Mouse (Mus musculus): Measurements from ENCODE around the gene Tmem208. TPM values are rescaled to one million over a fixed set of nuclear protein-coding genes. Genes with fewer than 3 reads are reported as not detected.

Tmem208 gene
- polyA plus RNA-seq, 1 experiment: 122 TPM

- Histone ChIP-seq H3K79me2 (ENCODE audit: control insufficient read depth, insufficient read depth) (peaks cover 19% of the 10 kb centered on the region), H3K4me3 (ENCODE audit: insufficient read depth, poor library complexity, severe bottlenecking) (no peak overlapping the region), H3K79me3 (ENCODE audit: low read depth) (peaks cover 5% of the 10 kb centered on the region), H3K36me3 (ENCODE audit: control insufficient read depth, insufficient read depth) (peaks cover 97% of the 10 kb centered on the region), H3K27me3 (ENCODE audit: control insufficient read depth, insufficient read depth, insufficient read length) (no peaks in the 10 kb centered on the region), H3ac (ENCODE audit: control insufficient read depth, insufficient read length, low read depth) (no peak overlapping the region)
- TF ChIP-seq MYOD1 (IDR thresholded peaks at IDR 0.05; ENCODE audit: control insufficient read depth, insufficient read length, low read depth) (no peak), USF1 (IDR thresholded peaks at IDR 0.05; ENCODE audit: low read depth) (no peak), CEBPB (IDR thresholded peaks at IDR 0.05; ENCODE audit: low read depth) (no peak), MYOG (IDR thresholded peaks at IDR 0.05; ENCODE audit: control insufficient read depth, extremely low read depth, insufficient read length) (no peak), FOSL1 (IDR thresholded peaks at IDR 0.05; ENCODE audit: insufficient read depth, low read length, poor library complexity, severe bottlenecking) (no peak), MAX (IDR thresholded peaks at IDR 0.05) (no peak), CTCF (IDR thresholded peaks at IDR 0.05; ENCODE audit: control insufficient read depth, insufficient read depth, insufficient read length) (no peak)
Measured at GRCm38 (mm10) chr8:105332523-105332922, 6.4 kb downstream of the Tmem208 start.

- Histone ChIP-seq H3ac (ENCODE audit: control insufficient read depth, insufficient read length, low read depth) (no peak overlapping the region), H3K4me3 (ENCODE audit: insufficient read depth, poor library complexity, severe bottlenecking) (no peak overlapping the region), H3K27me3 (ENCODE audit: control insufficient read depth, insufficient read depth, insufficient read length) (no peaks in the 10 kb centered on the region), H3K79me2 (ENCODE audit: control insufficient read depth, insufficient read depth) (peaks cover 32% of the 10 kb centered on the region), H3K36me3 (ENCODE audit: control insufficient read depth, insufficient read depth) (peaks cover 94% of the 10 kb centered on the region), H3K79me3 (ENCODE audit: low read depth) (peaks cover 18% of the 10 kb centered on the region)
- TF ChIP-seq FOSL1 (IDR thresholded peaks at IDR 0.05; ENCODE audit: insufficient read depth, low read length, poor library complexity, severe bottlenecking): no peak
- TF ChIP-seq CEBPB (IDR thresholded peaks at IDR 0.05; ENCODE audit: low read depth): no peak
- no peak for TF ChIP-seq MYOG (IDR thresholded peaks at IDR 0.05; ENCODE audit: control insufficient read depth, extremely low read depth, insufficient read length)
- TF ChIP-seq MYOD1 (IDR thresholded peaks at IDR 0.05; ENCODE audit: control insufficient read depth, insufficient read length, low read depth): no peak
Measured at GRCm38 (mm10) chr8:105336373-105337130, 10.4 kb downstream of the Tmem208 start.

GRCm38 (mm10) chr8:105338992-105339391, 12.8 kb downstream of the Tmem208 start:
- Histone ChIP-seq H3ac (ENCODE audit: control insufficient read depth, insufficient read length, low read depth) (no peak overlapping the region), H3K27me3 (ENCODE audit: control insufficient read depth, insufficient read depth, insufficient read length) (no peaks in the 10 kb centered on the region), H3K79me3 (ENCODE audit: low read depth) (peaks cover 40% of the 10 kb centered on the region), H3K4me3 (ENCODE audit: insufficient read depth, poor library complexity, severe bottlenecking) (no peak overlapping the region), H3K79me2 (ENCODE audit: control insufficient read depth, insufficient read depth) (peaks cover 56% of the 10 kb centered on the region), H3K36me3 (ENCODE audit: control insufficient read depth, insufficient read depth) (peaks cover 92% of the 10 kb centered on the region)
- TF ChIP-seq MYOD1 (IDR thresholded peaks at IDR 0.05; ENCODE audit: control insufficient read depth, insufficient read length, low read depth) (no peak), CTCF (IDR thresholded peaks at IDR 0.05; ENCODE audit: control insufficient read depth, insufficient read depth, insufficient read length) (no peak), MYOG (IDR thresholded peaks at IDR 0.05; ENCODE audit: control insufficient read depth, extremely low read depth, insufficient read length) (no peak), FOSL1 (IDR thresholded peaks at IDR 0.05; ENCODE audit: insufficient read depth, low read length, poor library complexity, severe bottlenecking) (no peak), CEBPB (IDR thresholded peaks at IDR 0.05; ENCODE audit: low read depth) (no peak), USF1 (IDR thresholded peaks at IDR 0.05; ENCODE audit: low read depth) (no peak), MAX (IDR thresholded peaks at IDR 0.05) (no peak)

- peaks cover 48% of the 10 kb centered on the region for H3K79me3 ChIP-seq (ENCODE audit: low read depth)
- H3K79me2 ChIP-seq (ENCODE audit: control insufficient read depth, insufficient read depth): peaks cover 67% of the 10 kb centered on the region
- H3K27me3 ChIP-seq (ENCODE audit: control insufficient read depth, insufficient read depth, insufficient read length): no peaks in the 10 kb centered on the region
- H3K36me3 ChIP-seq (ENCODE audit: control insufficient read depth, insufficient read depth): peaks cover 82% of the 10 kb centered on the region
- TF ChIP-seq MAX (IDR thresholded peaks at IDR 0.05) (no peak), MYOD1 (IDR thresholded peaks at IDR 0.05; ENCODE audit: control insufficient read depth, insufficient read length, low read depth) (no peak), CTCF (IDR thresholded peaks at IDR 0.05; ENCODE audit: control insufficient read depth, insufficient read depth, insufficient read length) (no peak), USF1 (IDR thresholded peaks at IDR 0.05; ENCODE audit: low read depth) (no peak)
- H3ac ChIP-seq (ENCODE audit: control insufficient read depth, insufficient read length, low read depth): no peak overlapping the region
- no peak overlapping the region for H3K4me3 ChIP-seq (ENCODE audit: insufficient read depth, poor library complexity, severe bottlenecking)
Measured at GRCm38 (mm10) chr8:105339886-105340635, 13.9 kb downstream of the Tmem208 start.

- Histone ChIP-seq H3K27me3 (ENCODE audit: control insufficient read depth, insufficient read depth, insufficient read length) (no peaks in the 10 kb centered on the region), H3K4me3 (ENCODE audit: insufficient read depth, poor library complexity, severe bottlenecking) (no peak overlapping the region), H3K79me2 (ENCODE audit: control insufficient read depth, insufficient read depth) (peaks cover 81% of the 10 kb centered on the region), H3K79me3 (ENCODE audit: low read depth) (peaks cover 53% of the 10 kb centered on the region), H3K36me3 (ENCODE audit: control insufficient read depth, insufficient read depth) (peaks cover 68% of the 10 kb centered on the region), H3ac (ENCODE audit: control insufficient read depth, insufficient read length, low read depth) (no peak overlapping the region)
- TF ChIP-seq CTCF (IDR thresholded peaks at IDR 0.05; ENCODE audit: control insufficient read depth, insufficient read depth, insufficient read length): no peak
- TF ChIP-seq MYOG (IDR thresholded peaks at IDR 0.05; ENCODE audit: control insufficient read depth, extremely low read depth, insufficient read length): no peak
- no peak for TF ChIP-seq CEBPB (IDR thresholded peaks at IDR 0.05; ENCODE audit: low read depth)
- no peak for TF ChIP-seq MAX (IDR thresholded peaks at IDR 0.05)
- no peak for TF ChIP-seq FOSL1 (IDR thresholded peaks at IDR 0.05; ENCODE audit: insufficient read depth, low read length, poor library complexity, severe bottlenecking)
Measured at GRCm38 (mm10) chr8:105341399-105341798, 15.2 kb downstream of the Tmem208 start.

Measured in C2C12 (cell line).